Mouse (Mus musculus) thymus, postnatal 36 days (tissue): ENCODE results near the gene Baz2a.
"Not testable (repeated sequence)": the region's sequence is repeated elsewhere in the genome, so short reads cannot be mapped to it uniquely, and the experiment has no call there.

ENCODE experiments used
- DNase-seq, 2 experiments: peaks; one replicate each; pipeline ENCODE4 v3.0.0; 2022; ENCODE audit warnings: mixed read lengths in 2 of 2

Gene Baz2a

GRCm38 (mm10) chr10:128082477-128082808, 8.9 kb upstream of the Baz2a start:
- no peak for DNase-seq

GRCm38 (mm10) chr10:128082880-128083421, 8.4 kb upstream of the Baz2a start, which contains the start of gene Atp5b:
TSS of gene Atp5b (plus strand) at chr10:128083273.
- peak; percentile 96 to 97 for DNase-seq

- DNase-seq = no peak
Measured at GRCm38 (mm10) chr10:128083688-128084087, 7.7 kb upstream of the Baz2a start.

- no peak for DNase-seq
Measured at GRCm38 (mm10) chr10:128084160-128084559, 7.2 kb upstream of the Baz2a start.

DNA sequence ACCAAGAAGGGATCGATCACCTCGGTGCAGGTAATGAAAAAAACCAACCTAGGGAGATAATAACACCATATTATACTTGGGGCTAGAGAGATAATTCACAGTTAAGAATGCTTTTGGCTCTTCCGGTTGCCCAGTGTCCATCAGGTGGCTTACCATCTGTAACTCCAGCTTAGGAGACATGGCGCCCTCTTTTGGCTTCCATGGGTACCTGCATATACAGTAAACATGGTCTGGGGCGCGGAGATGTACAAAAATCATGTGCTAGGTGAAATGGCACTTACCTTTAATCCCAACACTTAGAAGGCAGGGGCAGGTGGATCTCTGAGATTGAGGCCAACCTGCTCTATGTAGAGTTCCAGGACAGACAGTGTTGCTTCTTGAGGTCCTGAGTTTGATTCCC, 5.0 kb upstream of the Baz2a start:
- DNase-seq = peak in 1 of 2 experiments; percentile 24

- DNase-seq = not testable (repeated sequence)
Measured at GRCm38 (mm10) chr10:128087216-128087615, 4.2 kb upstream of the Baz2a start.

DNA sequence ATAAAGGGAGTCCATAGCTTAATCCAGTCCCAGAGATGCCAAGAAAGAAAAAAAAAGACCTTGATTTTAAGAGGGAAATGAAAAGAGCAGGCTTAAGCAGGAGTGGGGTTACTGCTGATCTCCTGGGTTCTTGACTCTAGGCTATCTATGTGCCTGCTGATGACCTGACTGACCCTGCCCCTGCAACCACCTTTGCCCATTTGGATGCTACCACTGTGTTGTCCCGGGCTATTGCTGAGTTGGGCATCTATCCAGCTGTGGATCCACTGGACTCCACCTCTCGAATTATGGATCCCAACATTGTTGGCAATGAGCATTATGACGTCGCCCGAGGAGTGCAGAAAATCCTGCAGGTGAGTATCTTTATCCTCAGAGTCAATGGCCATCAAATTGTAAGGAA, 3.2 kb upstream of the Baz2a start:
- no peak for DNase-seq

DNA sequence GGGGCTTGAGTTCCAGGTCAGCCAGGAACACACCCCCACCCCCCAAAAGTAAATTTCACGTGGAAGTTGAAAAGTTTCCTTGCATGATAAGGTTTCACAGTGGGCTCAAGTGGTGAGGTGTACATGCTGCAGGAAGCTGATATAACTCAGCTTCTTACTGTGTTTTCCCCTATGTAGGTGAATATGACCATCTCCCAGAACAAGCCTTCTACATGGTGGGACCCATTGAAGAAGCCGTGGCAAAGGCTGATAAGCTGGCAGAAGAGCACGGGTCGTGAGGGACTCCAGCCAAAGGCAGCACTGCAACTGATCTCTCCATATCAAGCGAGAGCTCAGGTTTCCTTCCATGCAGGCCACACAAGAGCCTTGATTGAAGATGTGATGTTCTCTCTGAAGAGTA, 1.5 kb upstream of the Baz2a start:
- DNase-seq = no peak

DNA sequence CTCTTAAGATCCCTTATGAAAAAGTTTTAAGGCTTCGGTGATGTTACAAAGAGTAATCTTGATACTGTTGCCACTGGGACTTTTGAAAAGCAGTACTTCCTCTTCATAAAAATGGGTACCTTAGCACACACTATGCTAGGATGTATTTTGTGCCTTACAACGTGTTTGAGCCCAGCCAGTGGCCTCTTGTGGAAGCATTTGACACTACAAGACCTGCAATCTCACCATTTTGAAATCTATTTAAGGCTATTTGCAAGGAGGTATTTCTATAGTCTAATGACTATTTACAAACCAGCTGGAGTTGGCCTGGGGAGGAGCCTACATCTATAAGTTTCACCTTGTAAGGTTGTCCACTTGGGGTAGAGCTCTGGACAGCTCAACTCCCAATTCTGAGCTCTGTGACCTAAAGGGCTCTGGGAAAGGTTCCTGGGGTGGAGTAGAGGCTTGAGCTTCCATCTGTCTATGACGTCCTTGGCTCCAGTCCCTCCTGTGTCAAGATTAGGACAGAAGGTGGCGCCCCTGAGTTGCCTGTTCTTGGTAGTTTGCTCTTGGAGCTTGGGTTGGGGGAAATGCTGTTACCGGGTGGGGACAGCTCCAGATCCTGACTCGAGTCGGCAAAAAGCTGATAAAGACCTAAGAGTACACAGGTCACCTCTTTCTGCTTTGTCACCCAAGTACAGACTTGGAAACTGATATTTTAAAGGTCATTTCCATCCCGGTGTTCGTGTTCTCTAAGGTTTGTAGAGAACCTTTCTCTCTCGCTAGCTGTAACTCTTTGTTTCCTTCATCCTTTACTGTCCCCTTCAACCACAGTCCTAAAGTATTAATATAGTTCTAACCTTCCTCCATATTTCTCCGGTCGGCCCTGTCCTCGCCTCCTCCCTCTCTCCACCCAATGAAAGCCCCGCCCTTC, 470 bp upstream of the Baz2a start:
- peak; percentile 89 to 90 for DNase-seq

GRCm38 (mm10) chr10:128092506-128093495, 1.4 kb downstream of the Baz2a start:
- peak; percentile 84 to 89 for DNase-seq

GRCm38 (mm10) chr10:128093496-128094294, 2.3 kb downstream of the Baz2a start:
- peak; percentile 35 to 53 for DNase-seq

DNA sequence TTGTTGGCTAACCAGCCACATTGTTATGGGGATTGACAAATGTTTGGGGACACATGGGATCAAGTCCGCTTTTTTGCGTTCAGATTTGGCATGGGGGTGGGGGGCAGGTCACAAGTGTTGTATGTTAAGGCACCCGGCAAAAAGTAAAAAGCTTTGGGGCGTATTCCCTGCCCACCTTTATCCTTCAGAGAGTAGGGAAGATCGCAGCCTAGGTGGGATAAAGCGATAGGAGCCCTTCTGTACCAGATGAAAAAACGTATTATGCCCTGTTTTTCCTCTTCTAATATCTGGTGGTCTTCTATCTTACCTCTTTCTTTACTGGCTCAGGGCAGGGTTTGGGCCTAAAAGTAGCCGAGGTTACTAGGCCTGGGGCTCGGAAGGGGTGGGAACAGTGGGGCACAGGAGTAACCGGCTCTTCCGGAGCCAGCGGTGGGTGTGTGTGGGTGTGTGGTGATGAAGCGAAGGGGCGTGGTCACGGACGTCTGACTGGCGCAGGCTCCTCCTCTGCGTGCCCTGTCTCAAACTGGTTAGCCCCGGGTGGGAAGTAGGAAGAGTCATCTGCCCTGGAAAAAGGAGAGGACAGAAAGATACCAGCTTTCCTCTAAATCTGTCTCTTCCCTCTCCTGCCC, 3.1 kb downstream of the Baz2a start:
- DNase-seq = peak; percentile 92 to 96

- DNase-seq = no peak
Measured at GRCm38 (mm10) chr10:128095003-128095636, 3.7 kb downstream of the Baz2a start.

DNA sequence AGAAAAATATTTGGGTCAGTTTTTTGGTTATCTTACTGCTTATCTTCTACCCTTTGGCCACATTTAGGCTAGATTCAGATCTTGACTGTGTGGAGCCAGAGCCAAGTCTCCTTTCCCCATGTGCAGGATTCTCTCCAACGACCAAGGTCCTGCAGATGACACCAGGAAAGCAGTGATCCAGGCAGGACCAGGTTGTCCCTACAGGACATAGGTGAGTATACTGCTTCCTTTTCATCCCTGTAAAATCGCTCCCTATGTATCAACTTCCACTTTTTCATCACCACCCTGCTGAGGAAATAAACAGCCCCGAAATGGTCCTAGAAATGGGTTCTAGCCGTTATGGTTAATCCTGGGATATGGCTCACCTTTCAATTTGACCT, 4.9 kb downstream of the Baz2a start:
- no peak for DNase-seq

- DNase-seq = peak; percentile 77 to 82
Measured at GRCm38 (mm10) chr10:128096693-128097586, 5.6 kb downstream of the Baz2a start.

GRCm38 (mm10) chr10:128097587-128097971, 6.2 kb downstream of the Baz2a start:
- DNase-seq = peak; percentile 63 to 78

DNA sequence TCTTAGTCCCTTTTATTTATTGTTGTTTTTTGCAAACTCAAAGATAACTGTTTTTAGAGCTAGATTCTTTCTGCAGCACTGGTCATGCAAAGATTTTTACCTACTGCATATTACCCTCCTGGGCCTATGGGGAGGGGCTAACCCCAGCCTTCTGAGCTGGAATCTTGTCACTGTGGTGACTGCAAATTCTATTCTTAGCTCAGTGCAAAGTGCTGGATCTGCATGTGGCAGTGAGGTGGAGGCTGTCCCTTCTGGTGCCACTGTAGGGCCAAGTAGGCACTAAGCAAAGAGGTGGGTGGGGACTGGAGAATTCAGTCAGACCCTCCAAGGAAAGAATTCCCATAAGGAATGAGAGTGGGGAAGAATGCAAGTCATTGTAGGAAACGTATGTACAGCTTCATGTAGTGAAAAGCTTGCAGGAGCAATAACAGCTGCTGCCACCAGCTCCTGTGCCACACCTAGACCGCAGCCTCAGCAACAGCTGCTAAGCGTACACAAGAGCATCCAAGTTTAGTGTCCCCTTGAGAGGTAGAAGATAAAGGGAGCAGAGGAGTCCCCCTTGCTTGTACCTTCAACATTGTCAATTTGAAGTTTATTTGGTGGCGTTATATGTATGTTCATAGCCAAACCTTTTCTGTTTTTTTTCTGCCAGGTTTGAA, 18.9 kb downstream of the Baz2a start:
- DNase-seq = no peak

- DNase-seq = no peak
Measured at GRCm38 (mm10) chr10:128111227-128111626, 19.9 kb downstream of the Baz2a start.

- no peak for DNase-seq
Measured at GRCm38 (mm10) chr10:128123833-128124232, 32.5 kb downstream of the Baz2a start.

DNA sequence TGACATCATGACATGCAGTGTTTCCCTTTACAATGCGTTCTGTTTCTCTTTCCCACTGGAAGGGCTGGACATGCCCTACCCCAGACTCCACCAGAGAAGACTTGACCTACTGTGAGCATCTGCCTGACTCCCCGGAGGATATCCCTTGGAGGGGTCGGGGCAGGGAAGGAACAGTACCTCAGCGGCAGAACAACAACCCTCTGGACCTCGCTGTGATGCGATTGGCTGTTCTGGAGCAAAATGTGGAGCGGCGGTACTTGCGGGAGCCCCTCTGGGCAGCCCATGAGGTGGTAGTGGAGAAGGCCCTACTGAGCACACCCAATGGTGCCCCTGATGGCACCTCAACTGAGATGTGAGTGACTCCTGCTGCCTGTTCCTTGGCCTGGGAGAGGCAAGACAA, 33.5 kb downstream of the Baz2a start:
- DNase-seq = no peak
